Mouse (Mus musculus) granulocyte monocyte progenitor cell, adult 5-6 weeks (primary cell): ENCODE results near the gene Tinf2. TPM values are rescaled to one million over a fixed set of nuclear protein-coding genes. Genes with fewer than 3 reads are reported as not detected.

Source experiments
- ATAC-seq: replicated peaks from 2 replicates; pipeline ENCODE4 v1.8.0; 2016; ENCODE audit warnings: mild to moderate bottlenecking, moderate TSS enrichment, inconsistent platforms; ENCODE audit not compliant: poor library complexity, severe bottlenecking
- total RNA-seq, 2 experiments: library from RNA; stranded (forward) in 1 of 2; stranded (reverse) in 1 of 2; fragments of 200-712, 200-1000 nt in 1 of 2; fragments of >200 nt in 1 of 2; fragmentation: Nextera tagmentation in 1 of 2; gene quantifications; 2 replicates each; pipeline ENCODE4 v1.2.3; 2014 to 2017

Tinf2 gene
- total RNA-seq, 2 experiments from 2014 or later: 19.0 to 27.0 TPM

- ATAC-seq: no peak
Measured at GRCm38 (mm10) chr14:55707397-55707796, 25.8 kb upstream of the Tinf2 start.

GRCm38 (mm10) chr14:55706051-55706600, 24.5 kb upstream of the Tinf2 start:
- ATAC-seq: no peak

GRCm38 (mm10) chr14:55702761-55703160, 21.1 kb upstream of the Tinf2 start:
- no peak for ATAC-seq

- ATAC-seq: no peak
Measured at GRCm38 (mm10) chr14:55701131-55701530, 19.5 kb upstream of the Tinf2 start.

GRCm38 (mm10) chr14:55697226-55697625, 15.6 kb upstream of the Tinf2 start:
- peak; percentile 92 for ATAC-seq

- no peak for ATAC-seq
Measured at GRCm38 (mm10) chr14:55689433-55689832, 7.8 kb upstream of the Tinf2 start.

- 0 out of 2 replicates have a peak, but pooled peaks have one; percentile 1 for ATAC-seq
Measured at GRCm38 (mm10) chr14:55682118-55682493, 486 bp upstream of the Tinf2 start.

GRCm38 (mm10) chr14:55677615-55678014, 4.0 kb downstream of the Tinf2 start:
- ATAC-seq: no peak

- ATAC-seq: no peak
Measured at GRCm38 (mm10) chr14:55672741-55673060, 8.9 kb downstream of the Tinf2 start.

- peak; percentile 97 for ATAC-seq
Measured at GRCm38 (mm10) chr14:55671833-55672740, 9.5 kb downstream of the Tinf2 start, which contains the start of the genes Gmpr2 and Nedd8. Gmpr2 (plus strand) TSS chr14:55671941. Nedd8 (minus strand) TSS chr14:55672124.

- ATAC-seq: peak; percentile 25
Measured at GRCm38 (mm10) chr14:55671486-55671832, 10.2 kb downstream of the Tinf2 start.

- peak; percentile 17; the same call in 1 of the 2 replicates for ATAC-seq
Measured at GRCm38 (mm10) chr14:55660636-55661035, 21.0 kb downstream of the Tinf2 start.

- ATAC-seq: peak; percentile 96
Measured at GRCm38 (mm10) chr14:55659960-55660573, 21.6 kb downstream of the Tinf2 start, which contains the start of gene Mdp1. Mdp1 (minus strand) TSS chr14:55660508.

GRCm38 (mm10) chr14:55658011-55658410, 23.6 kb downstream of the Tinf2 start:
- ATAC-seq: no peak

- ATAC-seq: no peak
Measured at GRCm38 (mm10) chr14:55656935-55657334, 24.7 kb downstream of the Tinf2 start.

- ATAC-seq: no peak
Measured at GRCm38 (mm10) chr14:55651528-55651927, 30.1 kb downstream of the Tinf2 start.

GRCm38 (mm10) chr14:55649884-55650283, 31.7 kb downstream of the Tinf2 start, which contains the start of gene Tssk4:
Tssk4 (plus strand) TSS chr14:55650184.
- ATAC-seq: no peak

GRCm38 (mm10) chr14:55644261-55644888, 37.2 kb downstream of the Tinf2 start:
- peak; percentile 13 for ATAC-seq

- peak; percentile 85 for ATAC-seq
Measured at GRCm38 (mm10) chr14:55643060-55643907, 38.3 kb downstream of the Tinf2 start, which contains the start of gene Tm9sf1. Tm9sf1 (minus strand) TSS chr14:55643806.

GRCm38 (mm10) chr14:55642679-55643059, 39.0 kb downstream of the Tinf2 start:
- no peak for ATAC-seq
